Mouse (Mus musculus): ENCODE measurements around the gene 4931414P19Rik. TPM values are rescaled to one million over a fixed set of nuclear protein-coding genes. Genes with fewer than 3 reads are reported as not detected.

4931414P19Rik gene
- polyA plus RNA-seq, 1 experiment from 2014 or later, result 6.7 TPM

- no peaks in the 10 kb centered on the region for H3K4me1 ChIP-seq
- 88% methylated on average over 14 of the region's 14 CpGs for WGBS
- no peak overlapping the region for H3K27ac ChIP-seq
- no peak for ATAC-seq (replicated peaks)
- no peak overlapping the region for H3K4me2 ChIP-seq
- H3K36me3 ChIP-seq (replicated peaks), result no peaks in the 10 kb centered on the region
- H3K9me3 ChIP-seq, result no peaks in the 10 kb centered on the region
- H3K27me3 ChIP-seq (replicated peaks), result no peaks in the 10 kb centered on the region
- no peak overlapping the region for H3K4me3 ChIP-seq
- H3K9ac ChIP-seq, result no peak overlapping the region
Observed at GRCm38 (mm10) chr14:54560527-54561242, 45.1 kb downstream of the 4931414P19Rik start.

DNA sequence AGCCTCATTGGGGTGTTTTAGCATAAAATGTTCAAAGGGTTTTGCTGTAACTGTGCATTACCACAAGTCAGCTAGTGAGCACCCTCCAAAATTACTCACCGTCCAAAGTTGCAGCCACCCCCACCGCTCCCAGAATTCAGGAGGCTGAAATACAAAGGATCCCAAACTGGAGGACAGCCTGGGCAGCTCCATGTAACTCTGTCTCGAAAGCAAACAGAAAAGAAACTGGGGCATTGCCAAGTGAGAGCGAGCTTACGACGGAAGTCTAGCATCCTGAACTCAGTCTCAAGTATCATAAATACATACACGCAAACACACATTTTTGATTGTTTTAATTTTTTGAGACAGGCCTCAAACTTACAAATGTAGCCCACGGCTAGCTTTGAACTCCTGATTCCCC is 48.5 kb downstream of the 4931414P19Rik start:
- H3K36me3 ChIP-seq (replicated peaks), result no peaks in the 10 kb centered on the region
- no peaks in the 10 kb centered on the region for H3K27me3 ChIP-seq (replicated peaks)
- H3K27ac ChIP-seq, result no peak overlapping the region
- H3K9ac ChIP-seq, result no peak overlapping the region
- no peak overlapping the region for H3K4me2 ChIP-seq
- 81% methylated on average over 8 of the region's 8 CpGs for WGBS
- no peak for ATAC-seq (replicated peaks)
- H3K4me1 ChIP-seq, result peaks cover 17% of the 10 kb centered on the region
- no peak overlapping the region for H3K4me3 ChIP-seq
- no peaks in the 10 kb centered on the region for H3K9me3 ChIP-seq

- Histone ChIP-seq H3K4me3 (peak within 1 kb of the TSS; percentile 70), H3K4me2 (peak within 1 kb of the TSS; percentile 85), H3K4me1 (peaks cover 17% of the 10 kb centered on the region), H3K27ac (peak within 1 kb of the TSS; percentile 55), H3K27me3 (replicated peaks) (no peaks in the 10 kb centered on the region), H3K36me3 (replicated peaks) (no peaks in the 10 kb centered on the region), H3K9ac (peak within 1 kb of the TSS; percentile 49), H3K9me3 (no peaks in the 10 kb centered on the region)
- peak; percentile 93 for ATAC-seq (replicated peaks)
- WGBS, result under 1% methylated on average over 76 of the region's 76 CpGs
Observed at GRCm38 (mm10) chr14:54553975-54554769, 51.6 kb downstream of the 4931414P19Rik start, which contains the start of gene Haus4. Haus4 (minus strand) TSS chr14:54554616.

- 3% methylated on average over 21 of the region's 21 CpGs for WGBS
- Histone ChIP-seq H3K9me3 (no peaks in the 10 kb centered on the region), H3K27ac (peak overlapping the region; percentile 55), H3K36me3 (replicated peaks) (no peaks in the 10 kb centered on the region), H3K4me1 (peaks cover 17% of the 10 kb centered on the region), H3K9ac (peak overlapping the region; percentile 49), H3K27me3 (replicated peaks) (no peaks in the 10 kb centered on the region), H3K4me3 (peak overlapping the region; percentile 70), H3K4me2 (peak overlapping the region; percentile 85)
- peak; percentile 13; the same call in 1 of the 2 replicates for ATAC-seq (replicated peaks)
Observed at GRCm38 (mm10) chr14:54553454-54553974, 52.3 kb downstream of the 4931414P19Rik start.

GRCm38 (mm10) chr14:54544703-54545102 is 61.1 kb downstream of the 4931414P19Rik start:
- Histone ChIP-seq H3K4me3 (no peak overlapping the region), H3K4me2 (no peak overlapping the region), H3K36me3 (replicated peaks) (no peaks in the 10 kb centered on the region), H3K9ac (no peak overlapping the region), H3K9me3 (no peaks in the 10 kb centered on the region), H3K4me1 (no peaks in the 10 kb centered on the region), H3K27ac (no peak overlapping the region), H3K27me3 (replicated peaks) (no peaks in the 10 kb centered on the region)
- ATAC-seq (replicated peaks), result no peak
- WGBS, result 89% methylated on average over 5 of the region's 5 CpGs

DNA sequence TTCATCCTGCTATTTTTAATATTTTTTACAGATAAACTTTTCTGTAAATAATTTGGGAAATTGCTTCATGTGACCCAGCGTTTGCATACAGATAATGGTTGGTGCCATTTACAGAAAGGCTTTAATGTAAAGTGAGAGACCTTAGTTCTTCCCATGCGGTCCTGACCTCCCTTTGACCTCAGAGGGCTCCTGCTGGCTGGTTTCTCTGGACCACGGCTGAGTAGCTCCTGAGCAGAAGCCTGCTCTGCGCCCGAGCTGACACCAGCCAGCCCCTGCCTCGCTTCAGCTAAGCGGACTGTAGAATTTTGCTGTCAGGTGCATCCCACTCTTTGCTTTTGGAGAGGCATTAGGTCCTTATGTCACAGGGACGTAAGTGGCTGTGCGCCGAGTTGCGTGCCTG is 65.0 kb downstream of the 4931414P19Rik start:
- Histone ChIP-seq H3K9ac (no peak overlapping the region), H3K27ac (no peak overlapping the region), H3K36me3 (replicated peaks) (no peaks in the 10 kb centered on the region), H3K9me3 (no peaks in the 10 kb centered on the region), H3K4me1 (no peaks in the 10 kb centered on the region), H3K4me2 (no peak overlapping the region), H3K4me3 (no peak overlapping the region), H3K27me3 (replicated peaks) (no peaks in the 10 kb centered on the region)
- no peak for ATAC-seq (replicated peaks)
- WGBS, result 55% methylated on average over 11 of the region's 11 CpGs

DNA sequence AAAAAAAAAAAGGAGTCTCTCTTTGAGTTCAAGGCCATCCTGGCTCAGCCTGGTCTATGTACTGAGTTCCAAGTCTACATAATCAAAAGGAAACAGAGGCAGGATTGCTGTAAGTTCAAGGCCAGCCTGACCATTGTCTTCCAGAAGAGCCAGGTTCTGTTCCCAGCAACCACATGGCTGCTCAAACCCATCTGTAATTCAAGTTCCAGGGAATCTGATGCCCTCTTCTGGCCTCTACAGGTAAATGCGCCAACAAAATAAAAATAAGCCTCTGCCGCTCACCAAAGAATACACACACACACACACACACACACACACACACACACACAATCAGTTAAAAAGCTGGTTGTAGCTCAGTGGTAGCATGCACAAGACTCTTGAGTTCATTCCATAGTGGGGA is 67.2 kb downstream of the 4931414P19Rik start:
- H3K4me3 ChIP-seq, result no peak overlapping the region
- no peak overlapping the region for H3K4me2 ChIP-seq
- no peaks in the 10 kb centered on the region for H3K4me1 ChIP-seq
- H3K27ac ChIP-seq, result no peak overlapping the region
- ATAC-seq (replicated peaks), result no peak
- no peaks in the 10 kb centered on the region for H3K27me3 ChIP-seq (replicated peaks)
- H3K36me3 ChIP-seq (replicated peaks), result no peaks in the 10 kb centered on the region
- no peak overlapping the region for H3K9ac ChIP-seq
- no peaks in the 10 kb centered on the region for H3K9me3 ChIP-seq
- WGBS, result 91% methylated on average over 2 of the region's 2 CpGs

MicroRNAs encoded within 50 kb of the gene (microRNA counts, 519-probe panel; counts per million panel counts)
- not detected for microRNA mmu-miR-686

Small RNAs within 50 kb of the gene (microRNA-seq; reads per million reads assigned to microRNA genes)
- gene Mir686, result not detected
- 0.92 reads per million for gene Mir6948

Other genes with a start within 250 kb of the 4931414P19Rik start
- gene Oxa1l, start 245.2 kb downstream of the 4931414P19Rik start, polyA plus RNA-seq (2015; fragmentation: Nextera tagmentation; extraction: Ambion mirVana), result 52.8 and 54.8 TPM in 2 replicates
- 4.7 and 4.9 TPM in 2 replicates for gene Slc7a7, start 188.2 kb downstream of the 4931414P19Rik start, polyA plus RNA-seq (2015; fragmentation: Nextera tagmentation; extraction: Ambion mirVana)
- gene Mrpl52, start 179.1 kb downstream of the 4931414P19Rik start, polyA plus RNA-seq (2015; fragmentation: Nextera tagmentation; extraction: Ambion mirVana), result 234 and 252 TPM in 2 replicates
- gene Mmp14, start 174.4 kb downstream of the 4931414P19Rik start, polyA plus RNA-seq (2015; fragmentation: Nextera tagmentation; extraction: Ambion mirVana), result 45.4 and 51.0 TPM in 2 replicates
- gene Lrp10, start 141.9 kb downstream of the 4931414P19Rik start, polyA plus RNA-seq (2015; fragmentation: Nextera tagmentation; extraction: Ambion mirVana), result 28.9 and 31.4 TPM in 2 replicates
- 45.2 and 47.1 TPM in 2 replicates for gene Rem2, start 129.9 kb downstream of the 4931414P19Rik start, polyA plus RNA-seq (2015; fragmentation: Nextera tagmentation; extraction: Ambion mirVana)
- gene Prmt5, start 88.5 kb downstream of the 4931414P19Rik start, polyA plus RNA-seq (2015; fragmentation: Nextera tagmentation; extraction: Ambion mirVana), result 99.8 and 102 TPM in 2 replicates
- gene Haus4, start 51.4 kb downstream of the 4931414P19Rik start, polyA plus RNA-seq (2015; fragmentation: Nextera tagmentation; extraction: Ambion mirVana), result 14.2 and 14.8 TPM in 2 replicates
- gene Ajuba, start 28.4 kb downstream of the 4931414P19Rik start, polyA plus RNA-seq (2015; fragmentation: Nextera tagmentation; extraction: Ambion mirVana), result 8.7 and 11.2 TPM in 2 replicates
- 445 and 463 TPM in 2 replicates for gene Psmb5, start 12.0 kb upstream of the 4931414P19Rik start, polyA plus RNA-seq (2015; fragmentation: Nextera tagmentation; extraction: Ambion mirVana)
- gene Psmb11, start 15.4 kb upstream of the 4931414P19Rik start, polyA plus RNA-seq (2015; fragmentation: Nextera tagmentation; extraction: Ambion mirVana), result not detected in 2 replicates
- gene Gm17606, start 35.0 kb upstream of the 4931414P19Rik start, polyA plus RNA-seq (2015; fragmentation: Nextera tagmentation; extraction: Ambion mirVana), result not detected in 2 replicates
- 14.1 and 15.5 TPM in 2 replicates for gene Cdh24, start 35.4 kb upstream of the 4931414P19Rik start, polyA plus RNA-seq (2015; fragmentation: Nextera tagmentation; extraction: Ambion mirVana)
- 65.5 and 65.6 TPM in 2 replicates for gene 1700123O20Rik, start 80.2 kb upstream of the 4931414P19Rik start, polyA plus RNA-seq (2015; fragmentation: Nextera tagmentation; extraction: Ambion mirVana)
- gene Acin1, start 80.9 kb upstream of the 4931414P19Rik start, polyA plus RNA-seq (2015; fragmentation: Nextera tagmentation; extraction: Ambion mirVana), result 145 TPM in 2 replicates
- gene Gm29776, start 92.8 kb upstream of the 4931414P19Rik start, polyA plus RNA-seq (2015; fragmentation: Nextera tagmentation; extraction: Ambion mirVana), result 0.32 and 0.37 TPM in 2 replicates
- gene Cebpe, start 106.2 kb upstream of the 4931414P19Rik start, polyA plus RNA-seq (2015; fragmentation: Nextera tagmentation; extraction: Ambion mirVana), result 0.13 TPM in 1 of 2 replicates, not detected in the other
- 8.9 and 9.9 TPM in 2 replicates for gene Slc7a8, start 176.0 kb upstream of the 4931414P19Rik start, polyA plus RNA-seq (2015; fragmentation: Nextera tagmentation; extraction: Ambion mirVana)
- not detected in 2 replicates for gene Rnf212b, start 208.1 kb upstream of the 4931414P19Rik start, polyA plus RNA-seq (2015; fragmentation: Nextera tagmentation; extraction: Ambion mirVana)